Mouse (Mus musculus) E14TG2a.4 (cell line): ENCODE measurements around the gene Pip4k2b.

Experiments used
- H3K27me3 ChIP-seq: 2 replicates; pipeline ENCODE4 v1.6.1; 2014; ENCODE audit warnings: low read length, control low read depth; ENCODE audit not compliant: insufficient read depth
- H3K36me3 ChIP-seq: 2 replicates; pipeline ENCODE4 v1.6.1; 2014; ENCODE audit warnings: low read length, control low read depth; ENCODE audit not compliant: insufficient read depth
- H3K4me1 ChIP-seq: replicated peaks from 2 replicates; pipeline ENCODE4 v1.6.1; 2014; ENCODE audit warnings: low read depth, low read length, control low read depth
- H3K4me3 ChIP-seq: replicated peaks from 2 replicates; pipeline ENCODE4 v1.5.1; 2014; ENCODE audit warnings: mild to moderate bottlenecking, low read length
- H3K9me3 ChIP-seq: 2 replicates; pipeline ENCODE4 v1.6.1; 2014; ENCODE audit warnings: low read length, control low read depth
- CTCF ChIP-seq: conservative IDR thresholded peaks from 2 replicates; pipeline ENCODE4 v1.5.1; 2014; ENCODE audit warnings: low read length
- NANOG ChIP-seq: IDR thresholded peaks from 2 replicates; pipeline ENCODE4 v1.6.1; 2014; ENCODE audit warnings: borderline replicate concordance, low read length, mixed read lengths
- POU5F1 ChIP-seq: IDR thresholded peaks from 2 replicates; pipeline ENCODE4 v1.6.1; 2014; ENCODE audit warnings: low read length, borderline replicate concordance

Pip4k2b gene

GRCm38 (mm10) chr11:97684766-97685165, 59.7 kb downstream of the Pip4k2b start:
- H3K36me3 ChIP-seq = peaks cover 89% of the 10 kb centered on the region

GRCm38 (mm10) chr11:97684063-97684680, 60.3 kb downstream of the Pip4k2b start:
- no peak for TF ChIP-seq NANOG
- TF ChIP-seq POU5F1 = no peak
- no peak for TF ChIP-seq CTCF

More at GRCm38 (mm10) chr11:97684766-97685165, 59.7 kb downstream of the Pip4k2b start:
- H3K9me3 ChIP-seq = no peaks in the 10 kb centered on the region
- H3K27me3 ChIP-seq = no peaks in the 10 kb centered on the region
- H3K4me1 ChIP-seq = peaks cover 92% of the 10 kb centered on the region
- H3K4me3 ChIP-seq = peak overlapping the region; percentile 72
- no peak for TF ChIP-seq POU5F1
- TF ChIP-seq NANOG = no peak
- no peak for TF ChIP-seq CTCF

GRCm38 (mm10) chr11:97682504-97683055, 61.9 kb downstream of the Pip4k2b start:
- Histone ChIP-seq H3K9me3 (no peaks in the 10 kb centered on the region), H3K36me3 (peaks cover 89% of the 10 kb centered on the region), H3K27me3 (no peaks in the 10 kb centered on the region), H3K4me3 (peak overlapping the region; percentile 53), H3K4me1 (peaks cover 94% of the 10 kb centered on the region)
- TF ChIP-seq POU5F1 (no peak), CTCF (no peak), NANOG (no peak)

More at GRCm38 (mm10) chr11:97684063-97684680, 60.3 kb downstream of the Pip4k2b start:
- no peaks in the 10 kb centered on the region for H3K27me3 ChIP-seq
- H3K4me3 ChIP-seq = peak overlapping the region; percentile 72
- peaks cover 93% of the 10 kb centered on the region for H3K4me1 ChIP-seq
- H3K9me3 ChIP-seq = no peaks in the 10 kb centered on the region
- H3K36me3 ChIP-seq = peaks cover 89% of the 10 kb centered on the region

- TF ChIP-seq CTCF (no peak), NANOG (no peak), POU5F1 (no peak)
- Histone ChIP-seq H3K36me3 (peaks cover 98% of the 10 kb centered on the region), H3K4me3 (peak overlapping the region; percentile 60), H3K4me1 (peaks cover 99% of the 10 kb centered on the region), H3K9me3 (no peaks in the 10 kb centered on the region), H3K27me3 (no peaks in the 10 kb centered on the region)
These were observed 64.1 kb downstream of the Pip4k2b start for GRCm38 (mm10) chr11:97680430-97680829.

GRCm38 (mm10) chr11:97678301-97678700, 66.2 kb downstream of the Pip4k2b start:
- peaks cover 100% of the 10 kb centered on the region for H3K36me3 ChIP-seq
- no peaks in the 10 kb centered on the region for H3K27me3 ChIP-seq
- TF ChIP-seq CTCF (no peak), POU5F1 (no peak), NANOG (no peak)

GRCm38 (mm10) chr11:97677842-97678241, 66.7 kb downstream of the Pip4k2b start:
- Histone ChIP-seq H3K4me1 (peaks cover 99% of the 10 kb centered on the region), H3K27me3 (no peaks in the 10 kb centered on the region)
- no peak for TF ChIP-seq NANOG
- TF ChIP-seq POU5F1 = no peak
- TF ChIP-seq CTCF = peak; percentile 58

More at GRCm38 (mm10) chr11:97678301-97678700, 66.2 kb downstream of the Pip4k2b start:
- H3K4me3 ChIP-seq = peak overlapping the region; percentile 90
- H3K4me1 ChIP-seq = peaks cover 99% of the 10 kb centered on the region
- H3K9me3 ChIP-seq = no peaks in the 10 kb centered on the region

GRCm38 (mm10) chr11:97677381-97677780, 67.1 kb downstream of the Pip4k2b start:
- peaks cover 99% of the 10 kb centered on the region for H3K4me1 ChIP-seq
- H3K9me3 ChIP-seq = no peaks in the 10 kb centered on the region
- peaks cover 100% of the 10 kb centered on the region for H3K36me3 ChIP-seq
- TF ChIP-seq CTCF = no peak
- TF ChIP-seq NANOG = no peak
- TF ChIP-seq POU5F1 = no peak
- peak overlapping the region; percentile 90 for H3K4me3 ChIP-seq
- H3K27me3 ChIP-seq = no peaks in the 10 kb centered on the region

More at GRCm38 (mm10) chr11:97677842-97678241, 66.7 kb downstream of the Pip4k2b start:
- Histone ChIP-seq H3K4me3 (peak overlapping the region; percentile 90), H3K36me3 (peaks cover 100% of the 10 kb centered on the region), H3K9me3 (no peaks in the 10 kb centered on the region)

GRCm38 (mm10) chr11:97676050-97676754, 68.3 kb downstream of the Pip4k2b start:
- H3K36me3 ChIP-seq = peaks cover 100% of the 10 kb centered on the region
- no peaks in the 10 kb centered on the region for H3K9me3 ChIP-seq
- H3K4me1 ChIP-seq = peaks cover 99% of the 10 kb centered on the region
- TF ChIP-seq CTCF (no peak), POU5F1 (no peak), NANOG (no peak)
- H3K4me3 ChIP-seq = peak overlapping the region; percentile 90
- no peaks in the 10 kb centered on the region for H3K27me3 ChIP-seq

GRCm38 (mm10) chr11:97673148-97673547, 71.4 kb downstream of the Pip4k2b start:
- Histone ChIP-seq H3K36me3 (peaks cover 100% of the 10 kb centered on the region), H3K9me3 (no peaks in the 10 kb centered on the region), H3K4me1 (peaks cover 100% of the 10 kb centered on the region), H3K27me3 (no peaks in the 10 kb centered on the region), H3K4me3 (peak overlapping the region; percentile 90)
- TF ChIP-seq CTCF (no peak), NANOG (no peak)
